Mouse (Mus musculus) heart, adult 2 months (tissue): ENCODE measurements at regions not wholly inside any gene's neighbourhood (a gene's known extent, or its start where the extent isn't known, plus 50 kb on each side); places are given as distances from the start of the nearest gene placed in this dataset.

Experiments
- DNase-seq, 2 experiments: peaks; one replicate each; pipeline ENCODE4 v3.0.0; 2021
- H3K27ac ChIP-seq: fragments of 200-600 bp; 2 replicates; pipeline ENCODE4 v1.8.1; 2022
- H3K27me3 ChIP-seq: fragments of 200-500 bp; 2 replicates; pipeline ENCODE4 v1.6.1; 2012; ENCODE audit warnings: mild to moderate bottlenecking, low read length, inconsistent platforms, mixed read lengths; ENCODE audit not compliant: control insufficient read depth, insufficient read depth
- H3K36me3 ChIP-seq: fragments of 200-500 bp; 2 replicates; pipeline ENCODE4 v1.6.1; 2012; ENCODE audit warnings: low read length, inconsistent platforms; ENCODE audit not compliant: control insufficient read depth, insufficient read depth
- H3K4me1 ChIP-seq: fragments of 200-500 bp; 2 replicates; pipeline ENCODE4 v1.6.1; 2011; ENCODE audit warnings: low read length; ENCODE audit not compliant: control insufficient read depth, insufficient read depth
- H3K4me3 ChIP-seq: fragments of 200-600 bp; 2 replicates; pipeline ENCODE4 v1.8.1; 2022
- H3K79me2 ChIP-seq: fragments of 200-500 bp; replicated peaks from 2 replicates; pipeline ENCODE4 v1.6.1; 2012; ENCODE audit warnings: mild to moderate bottlenecking, inconsistent platforms, low read length, moderate library complexity, mixed read lengths; ENCODE audit not compliant: control insufficient read depth, insufficient read depth
- H3K9ac ChIP-seq: fragments of 200-500 bp; 2 replicates; pipeline ENCODE4 v1.6.1; 2012; ENCODE audit warnings: low read depth, mild to moderate bottlenecking, control low read depth, inconsistent platforms, low read length, mixed read lengths
- CTCF ChIP-seq: fragments of 200-600 bp; IDR thresholded peaks from 2 replicates; pipeline ENCODE4 v1.8.1; 2022; ENCODE audit warnings: antibody characterized with exemption, mild to moderate bottlenecking, moderate library complexity
- EP300 ChIP-seq: fragments of 200-500 bp; IDR thresholded peaks from 2 replicates; pipeline ENCODE4 v1.6.1; 2011; ENCODE audit warnings: low read depth, low read length, control low read depth; ENCODE audit not compliant: insufficient read depth
- POLR2A ChIP-seq: fragments of 200-500 bp; IDR thresholded peaks from 2 replicates; pipeline ENCODE4 v1.6.1; 2011; ENCODE audit warnings: mild to moderate bottlenecking, low read depth, low read length, control low read depth; ENCODE audit not compliant: insufficient read depth
- WGBS: fragments of 180-500 bp; shearing (Covaris S2); methylation state at CpG from one replicate; pipeline ENCODE4 v1.1.7; 2018; 5-methylcytosine and 5-hydroxymethylcytosine counted together
- intact Hi-C: fragments of 180-260 bp; cut with DNase I; formaldehyde crosslinking; loops from one replicate; pipeline ENCODE4 v1.15.1; 2025

GRCm38 (mm10) chr9:12946088-12946487, 299.5 kb downstream of the Jrkl start:
- no peak for TF ChIP-seq CTCF
- TF ChIP-seq POLR2A: no peak
- TF ChIP-seq EP300: no peak
- no peaks in the 10 kb centered on the region for H3K79me2 ChIP-seq
- H3K36me3 ChIP-seq: no peaks in the 10 kb centered on the region
- intact Hi-C loops: no loop called here
- no peaks in the 10 kb centered on the region for H3K4me1 ChIP-seq
- H3K4me3 ChIP-seq: no peak overlapping the region
- H3K27me3 ChIP-seq: no peaks in the 10 kb centered on the region
- no peak overlapping the region for H3K27ac ChIP-seq
- no peak for DNase-seq
- 63% methylated on average over 1 of the region's 1 CpGs for WGBS
- H3K9ac ChIP-seq: no peak overlapping the region

DNA sequence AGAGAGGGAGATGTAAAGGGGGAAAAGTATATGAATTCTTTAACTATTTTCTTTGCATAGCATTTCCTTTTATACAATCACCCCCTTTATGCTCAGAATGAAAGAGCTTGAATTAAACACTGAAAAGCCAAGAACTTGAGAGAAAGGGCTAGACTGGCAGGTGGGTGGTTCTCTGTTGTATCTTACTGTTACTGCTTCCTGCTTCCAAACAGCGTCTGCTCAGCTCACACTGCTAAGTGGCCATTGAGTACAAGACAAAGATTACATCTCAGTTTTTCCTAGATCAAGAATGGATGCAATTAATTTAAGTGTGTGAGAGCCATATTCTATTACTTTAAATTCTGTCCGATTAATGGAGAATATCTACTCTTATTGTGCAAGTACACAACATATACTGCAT, 300.2 kb downstream of the Jrkl start:
- intact Hi-C loops: no loop called here
- H3K27ac ChIP-seq: no peak overlapping the region
- no peaks in the 10 kb centered on the region for H3K79me2 ChIP-seq
- H3K36me3 ChIP-seq: no peaks in the 10 kb centered on the region
- no peaks in the 10 kb centered on the region for H3K27me3 ChIP-seq
- no peaks in the 10 kb centered on the region for H3K4me1 ChIP-seq
- DNase-seq: no peak
- WGBS: 59% methylated on average over 2 of the region's 2 CpGs
- no peak overlapping the region for H3K4me3 ChIP-seq
- no peak overlapping the region for H3K9ac ChIP-seq
- TF ChIP-seq POLR2A (no peak), CTCF (no peak), EP300 (no peak)

GRCm38 (mm10) chr9:12945037-12945436, 300.6 kb downstream of the Jrkl start:
- H3K27me3 ChIP-seq: no peaks in the 10 kb centered on the region
- no peak for DNase-seq
- intact Hi-C loops: no loop called here
- 56% methylated on average over 4 of the region's 4 CpGs for WGBS
- no peak overlapping the region for H3K27ac ChIP-seq
- no peaks in the 10 kb centered on the region for H3K4me1 ChIP-seq
- TF ChIP-seq CTCF (no peak), POLR2A (no peak), EP300 (no peak)
- H3K36me3 ChIP-seq: no peaks in the 10 kb centered on the region
- H3K9ac ChIP-seq: no peak overlapping the region
- H3K79me2 ChIP-seq: no peaks in the 10 kb centered on the region
- H3K4me3 ChIP-seq: no peak overlapping the region

DNA sequence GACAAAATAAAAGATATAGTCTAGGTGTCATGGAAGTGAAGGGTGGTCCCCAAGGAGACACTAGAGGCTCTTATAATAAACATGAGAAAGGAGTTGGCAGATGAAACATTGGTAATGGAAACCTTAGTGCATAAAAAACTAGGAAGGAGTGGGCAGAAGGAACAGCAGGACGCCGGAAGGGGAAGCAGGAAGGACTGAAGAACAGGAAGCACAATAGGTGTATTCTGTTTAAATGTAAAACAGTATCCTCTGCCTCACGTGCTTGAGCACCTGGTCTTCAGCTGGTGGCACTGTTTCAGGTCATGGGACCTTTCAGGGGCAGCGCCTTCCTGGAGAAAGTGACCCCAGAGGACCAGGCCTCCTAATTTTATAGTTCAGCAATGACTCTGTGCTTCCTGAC, 310.6 kb downstream of the Jrkl start:
- H3K4me3 ChIP-seq: no peak overlapping the region
- H3K9ac ChIP-seq: no peak overlapping the region
- no peaks in the 10 kb centered on the region for H3K4me1 ChIP-seq
- H3K27me3 ChIP-seq: no peaks in the 10 kb centered on the region
- TF ChIP-seq POLR2A (no peak), CTCF (no peak), EP300 (no peak)
- no peaks in the 10 kb centered on the region for H3K36me3 ChIP-seq
- H3K79me2 ChIP-seq: no peaks in the 10 kb centered on the region
- H3K27ac ChIP-seq: no peak overlapping the region
- DNase-seq: no peak
- intact Hi-C loops: no loop called here
- WGBS: 65% methylated on average over 4 of the region's 4 CpGs

DNA sequence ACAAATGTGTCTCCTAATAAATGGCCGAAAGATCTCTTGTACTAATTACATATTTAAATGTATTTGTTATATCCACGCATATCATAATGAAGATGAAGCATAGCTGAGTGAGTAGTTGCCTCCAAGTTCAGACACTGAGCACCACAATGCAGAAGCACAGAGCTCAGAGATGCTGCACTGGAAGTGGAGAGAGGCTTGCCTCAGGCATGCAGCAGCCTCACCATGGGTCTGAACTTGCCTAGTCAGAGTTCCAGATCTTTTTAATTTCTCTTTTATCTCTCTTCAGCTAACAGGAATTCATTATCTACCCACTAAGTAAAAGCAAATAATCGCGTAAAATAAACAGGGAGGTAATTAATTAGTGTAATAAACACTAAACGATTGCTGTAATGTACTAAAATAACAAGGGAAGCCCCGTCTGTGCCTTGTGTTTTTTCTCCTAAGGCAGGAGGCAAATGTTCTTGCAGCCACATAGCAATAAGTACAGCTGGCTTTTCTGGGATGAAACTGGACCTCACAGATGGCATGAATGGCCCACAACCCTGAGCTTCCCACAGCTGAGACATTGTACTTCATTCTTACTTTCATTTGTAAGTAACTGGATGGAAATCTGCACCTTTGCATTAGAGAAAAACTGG, 320.0 kb downstream of the Jrkl start:
- H3K27me3 ChIP-seq: no peaks in the 10 kb centered on the region
- H3K9ac ChIP-seq: no peak overlapping the region
- no peaks in the 10 kb centered on the region for H3K36me3 ChIP-seq
- no peak for TF ChIP-seq EP300
- no peak for TF ChIP-seq POLR2A
- no peak for TF ChIP-seq CTCF
- H3K4me3 ChIP-seq: no peak overlapping the region
- no peaks in the 10 kb centered on the region for H3K79me2 ChIP-seq
- 68% methylated on average over 6 of the region's 6 CpGs for WGBS
- DNase-seq: no peak
- H3K4me1 ChIP-seq: no peaks in the 10 kb centered on the region
- no peak overlapping the region for H3K27ac ChIP-seq
- intact Hi-C loops: no loop called here

DNA sequence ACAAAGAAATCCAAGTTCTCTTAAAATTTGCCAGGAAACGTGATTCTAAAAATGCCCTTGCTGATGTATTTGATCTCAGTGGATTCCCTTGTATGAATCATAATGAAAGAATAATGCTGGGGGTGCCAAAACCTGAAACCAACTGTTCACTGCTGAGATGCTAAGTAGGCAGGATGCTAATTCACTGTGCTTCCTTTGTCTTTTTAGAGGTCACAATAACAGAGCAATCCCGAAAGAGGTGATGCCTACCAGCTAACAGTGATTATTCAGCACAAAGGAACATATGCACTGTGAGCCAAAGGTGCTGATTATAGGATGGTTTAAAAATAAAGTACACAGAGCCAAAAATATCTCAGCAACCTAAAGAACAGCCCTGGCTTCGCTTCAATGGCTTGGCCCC, 344.9 kb downstream of the Jrkl start:
- H3K27me3 ChIP-seq: no peaks in the 10 kb centered on the region
- H3K79me2 ChIP-seq: no peaks in the 10 kb centered on the region
- 53% methylated on average over 3 of the region's 3 CpGs for whole genome bisulfite sequencing
- H3K9ac ChIP-seq: no peak overlapping the region
- intact Hi-C loops: no loop called here
- H3K4me1 ChIP-seq: no peaks in the 10 kb centered on the region
- no peaks in the 10 kb centered on the region for H3K36me3 ChIP-seq
- no peak for DNase-seq
- TF ChIP-seq POLR2A (no peak), CTCF (no peak), EP300 (no peak)
- H3K27ac ChIP-seq: no peak overlapping the region
- H3K4me3 ChIP-seq: no peak overlapping the region
